Mouse (Mus musculus): Measurements from ENCODE around the gene Trim69.

GRCm38 (mm10) chr2:122206440-122207107, 46.1 kb downstream of the Trim69 start:
- TF ChIP-seq MYOD1 (IDR thresholded peaks at IDR 0.05; ENCODE audit: control insufficient read depth, insufficient read length, low read depth): no peak
- no peak for TF ChIP-seq MAX (IDR thresholded peaks at IDR 0.05)
- no peak for TF ChIP-seq CTCF (IDR thresholded peaks at IDR 0.05; ENCODE audit: control insufficient read depth, insufficient read depth, insufficient read length)
- no peak for TF ChIP-seq FOSL1 (IDR thresholded peaks at IDR 0.05; ENCODE audit: insufficient read depth, low read length, poor library complexity, severe bottlenecking)
- TF ChIP-seq USF1 (IDR thresholded peaks at IDR 0.05; ENCODE audit: low read depth): no peak
